Mouse (Mus musculus): ENCODE data around the gene Cysltr2.

The Cysltr2 gene

GRCm38 (mm10) chr14:72983456-72983855 is 65.5 kb downstream of the Cysltr2 start:
- peak; percentile 96 for DNase-seq

- no peak for DNase-seq
These were observed 65.9 kb downstream of the Cysltr2 start for GRCm38 (mm10) chr14:72982981-72983436.

GRCm38 (mm10) chr14:72980761-72981160 is 68.2 kb downstream of the Cysltr2 start:
- no peak for DNase-seq

- DNase-seq, result no peak
These were observed 68.8 kb downstream of the Cysltr2 start for GRCm38 (mm10) chr14:72980106-72980505.

GRCm38 (mm10) chr14:72976111-72976510 is 72.8 kb downstream of the Cysltr2 start:
- no peak for DNase-seq
